Mouse (Mus musculus): Measurements from ENCODE around the gene Atp6v1e2.

Atp6v1e2 gene

GRCm38 (mm10) chr17:86915540-86915939 lies 32.2 kb downstream of the Atp6v1e2 start:
- DNase-seq (ENCODE audit: low spot score), result no peak

- DNase-seq (ENCODE audit: low spot score), result no peak
These were observed 34.6 kb downstream of the Atp6v1e2 start for GRCm38 (mm10) chr17:86913003-86913607.

- no peak for DNase-seq (ENCODE audit: low spot score)
These were observed 36.4 kb downstream of the Atp6v1e2 start for GRCm38 (mm10) chr17:86911261-86911660.

- DNase-seq (ENCODE audit: low spot score), result peak; percentile 80
These were observed 37.8 kb downstream of the Atp6v1e2 start for GRCm38 (mm10) chr17:86909733-86910495.

- no peak for DNase-seq (ENCODE audit: low spot score)
These were observed 39.4 kb downstream of the Atp6v1e2 start for GRCm38 (mm10) chr17:86908316-86908715.

GRCm38 (mm10) chr17:86907092-86907491 lies 40.6 kb downstream of the Atp6v1e2 start:
- no peak for DNase-seq (ENCODE audit: low spot score)

- DNase-seq (ENCODE audit: low spot score), result peak; percentile 33
These were observed 41.1 kb downstream of the Atp6v1e2 start for GRCm38 (mm10) chr17:86906601-86907000.

GRCm38 (mm10) chr17:86906136-86906461 lies 41.6 kb downstream of the Atp6v1e2 start:
- DNase-seq (ENCODE audit: low spot score), result peak; percentile 90

GRCm38 (mm10) chr17:86905297-86906135 lies 42.2 kb downstream of the Atp6v1e2 start:
- DNase-seq (ENCODE audit: low spot score), result peak; percentile 79

- no peak for DNase-seq (ENCODE audit: low spot score)
These were observed 43.5 kb downstream of the Atp6v1e2 start for GRCm38 (mm10) chr17:86904206-86904605.

- DNase-seq (ENCODE audit: low spot score), result no peak
These were observed 44.1 kb downstream of the Atp6v1e2 start for GRCm38 (mm10) chr17:86903596-86903995.

- no peak for DNase-seq (ENCODE audit: low spot score)
These were observed 45.2 kb downstream of the Atp6v1e2 start for GRCm38 (mm10) chr17:86902399-86903067.

- no peak for DNase-seq (ENCODE audit: low spot score)
These were observed 47.1 kb downstream of the Atp6v1e2 start for GRCm38 (mm10) chr17:86900564-86900963.

- no peak for DNase-seq (ENCODE audit: low spot score)
These were observed 47.9 kb downstream of the Atp6v1e2 start for GRCm38 (mm10) chr17:86899821-86900220.

- DNase-seq (ENCODE audit: low spot score), result no peak
These were observed 50.1 kb downstream of the Atp6v1e2 start for GRCm38 (mm10) chr17:86897486-86898165.

- DNase-seq (ENCODE audit: low spot score), result no peak
These were observed 52.5 kb downstream of the Atp6v1e2 start for GRCm38 (mm10) chr17:86895191-86895590.
